Comparison of ENCODE assay signal across 8 mouse cellular contexts in the genomic region with DNA sequence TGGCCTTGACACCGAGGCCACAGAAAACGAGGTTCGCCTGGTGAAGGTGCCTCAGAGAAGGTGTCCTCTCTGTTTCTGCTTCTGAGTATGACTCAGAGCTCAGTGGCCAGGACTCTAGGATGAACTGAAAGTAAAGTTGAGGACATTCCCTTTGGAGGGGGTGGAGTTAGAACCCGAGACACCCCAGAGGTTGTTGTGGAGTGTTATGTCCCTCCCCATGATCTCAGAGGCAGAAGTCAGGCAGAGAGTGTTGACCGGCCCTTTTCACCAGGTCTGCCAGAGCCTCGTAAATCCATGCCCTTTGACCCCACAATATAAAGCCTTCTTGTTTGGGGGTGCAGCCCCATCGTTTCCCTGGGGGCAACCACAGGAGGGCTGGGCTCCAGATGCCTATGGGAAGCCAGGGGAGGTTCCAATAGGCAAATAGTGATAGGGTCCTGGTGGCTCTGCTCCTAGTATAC. TPM values are rescaled to one million over a fixed set of nuclear protein-coding genes. Genes with fewer than 3 reads are reported as not detected.
DNase-seq lines count a peak whose midpoint lies in the region; ATAC-seq and TF ChIP-seq lines count a peak whose summit lies in the region.

No protein-coding gene starts in this region.

- no peak for TF ChIP-seq EP300 in heart, postnatal 0 days (IDR thresholded peaks at IDR 0.05; ENCODE audit: low read depth)

- no peak for ATAC-seq in CD4-positive, CD25-positive, alpha-beta regulatory T cell, adult 4 months
- no peak for ATAC-seq in heart, postnatal 0 days (ENCODE audit: insufficient read depth, low read depth)
- peak; percentile 8; the same call in 1 of the 2 replicates for ATAC-seq in megakaryocyte, adult 5-6 weeks (ENCODE audit: poor library complexity, severe bottlenecking)

- peaks cover 8% of the 10 kb centered on the region for H3K27me3 ChIP-seq in heart, postnatal 0 days (ENCODE audit: control insufficient read depth, insufficient read depth, low read length)
- H3K27me3 ChIP-seq in cerebellum, adult 2 months (ENCODE audit: control insufficient read depth, insufficient read depth, low read length), result no peaks in the 10 kb centered on the region

- no peaks in the 10 kb centered on the region for H3K36me3 ChIP-seq in heart, postnatal 0 days (replicated peaks; ENCODE audit: control insufficient read depth, insufficient read depth, low read length)

- no peak for TF ChIP-seq CTCF in heart, postnatal 0 days (IDR thresholded peaks at IDR 0.05; ENCODE audit: low read depth)
- no peak for TF ChIP-seq CTCF in cerebellum, adult 2 months (IDR thresholded peaks at IDR 0.05; ENCODE audit: borderline replicate concordance, insufficient read depth, low read depth, low read length)

- H3K4me2 ChIP-seq in heart, postnatal 0 days (ENCODE audit: low read depth, low read length), result no peak overlapping the region

- H3K4me3 ChIP-seq in heart, postnatal 0 days (ENCODE audit: low read depth, low read length), result no peak overlapping the region
- H3K4me3 ChIP-seq in cerebellum, adult 2 months (replicated peaks; ENCODE audit: insufficient read depth, low read depth, low read length), result no peak overlapping the region

- 46% methylated on average over 7 of the region's 7 CpGs for WGBS in heart, postnatal 0 days
- WGBS in cerebellum, adult 2 months, result 63% methylated on average over 7 of the region's 7 CpGs

- no peak overlapping the region for H3K9ac ChIP-seq in heart, postnatal 0 days (replicated peaks; ENCODE audit: low read depth, low read length)

- H3K27ac ChIP-seq in heart, postnatal 0 days (ENCODE audit: low read depth), result 0 out of 2 replicates have a peak overlapping the region, but pooled peaks have one; percentile 36
- no peak overlapping the region for H3K27ac ChIP-seq in cerebellum, adult 2 months (ENCODE audit: insufficient read depth, low read length)

- H3K9me3 ChIP-seq in heart, postnatal 0 days (replicated peaks; ENCODE audit: control insufficient read depth, low read length), result no peaks in the 10 kb centered on the region

- DNase-seq in CD4-positive, CD25-positive, alpha-beta regulatory T cell, adult 2 months (ENCODE audit: low read depth, low spot score), result peak; percentile 42
- DNase-seq in CD4-positive helper T cell, adult 2 months (ENCODE audit: low read depth, low spot score), result peak; percentile 48
- DNase-seq in heart, postnatal 0 days (ENCODE audit: low spot score), result no peak
- no peak for DNase-seq in ovary, postnatal 10 days (ENCODE audit: low spot score)
- no peak for DNase-seq in adrenal gland, postnatal 25 days
- no peak for DNase-seq in cerebellum, adult 2 months

- TF ChIP-seq POLR2A in cerebellum, adult 2 months (IDR thresholded peaks at IDR 0.05; ENCODE audit: borderline replicate concordance, insufficient read depth, low read length), result no peak

- peaks cover 44% of the 10 kb centered on the region for H3K4me1 ChIP-seq in heart, postnatal 0 days (ENCODE audit: control insufficient read depth, insufficient read depth)
- peaks cover 37% of the 10 kb centered on the region for H3K4me1 ChIP-seq in cerebellum, adult 2 months (ENCODE audit: control insufficient read depth, insufficient read depth, low read length)

RNA-seq across cellular contexts. Expression of a gene that starts 5.9 kb away (rescaled TPM):
- 10 to 100 TPM; 34.7 to 38.6 TPM for polyA plus RNA-seq in CD4-positive, CD25-positive, alpha-beta regulatory T cell, adult 4 months (2017; shearing (Covaris generic))
- 0.38 and 2.8 TPM in 2 replicates for total RNA-seq in heart, postnatal 0 days (2014; rRNA removed; ENCODE audit: low replicate concordance)
- polyA plus RNA-seq in heart, postnatal 0 days (2015; fragmentation: Nextera tagmentation; extraction: Ambion mirVana), result 0.18 and 0.26 TPM in 2 replicates
- 41.1 and 48.0 TPM in 2 replicates for total RNA-seq in megakaryocyte, adult 5-6 weeks (2015)
- total RNA-seq in megakaryocyte, adult 5-6 weeks (2017), result 36.3 and 46.1 TPM in 2 replicates
- 3.2 and 4.6 TPM in 2 replicates for total RNA-seq in adrenal gland, postnatal 25 days (2021)
- polyA plus RNA-seq in cerebellum, adult 2 months (2012; rRNA removed), result 19.1 and 21.0 TPM in 2 replicates

Comparison
In these comparisons a context has a peak if more than half of its experiments do, and no peak if none do; other contexts are left out.
1. DNase-seq: peak in CD4-positive, CD25-positive, alpha-beta regulatory T cell, adult 2 months (single experiment) and CD4-positive helper T cell, adult 2 months (single experiment); none in heart, postnatal 0 days (single experiment), ovary, postnatal 10 days (single experiment), adrenal gland, postnatal 25 days (single experiment) and cerebellum, adult 2 months (0 of 2).